ENCODE assay signal across 8 mouse cellular contexts in genomic region chr5:145205041-145205440, GRCm38 (mm10). TPM values are rescaled to one million over a fixed set of nuclear protein-coding genes. Genes with fewer than 3 reads are reported as not detected.
DNase-seq lines count a peak whose midpoint lies in the region; ATAC-seq and TF ChIP-seq lines count a peak whose summit lies in the region.

No protein-coding gene starts in this region.

- H3K4me3 ChIP-seq in kidney, embryonic 16.5 days (ENCODE audit: low read length): peak overlapping the region; percentile 81
- H3K4me3 ChIP-seq in embryonic facial prominence, embryonic 11.5 days (ENCODE audit: low read depth, low read length): peak overlapping the region; percentile 64
- H3K4me3 ChIP-seq in intestine, embryonic 16.5 days (ENCODE audit: low read length): peak overlapping the region; percentile 36
- H3K4me3 ChIP-seq in myocyte: peak overlapping the region; percentile 44

- no peaks in the 10 kb centered on the region for H3K27me3 ChIP-seq in kidney, embryonic 16.5 days (ENCODE audit: insufficient read depth, low read length)
- no peaks in the 10 kb centered on the region for H3K27me3 ChIP-seq in embryonic facial prominence, embryonic 11.5 days (ENCODE audit: control insufficient read depth, insufficient read depth, low read length)
- no peaks in the 10 kb centered on the region for H3K27me3 ChIP-seq in intestine, embryonic 16.5 days (replicated peaks; ENCODE audit: control insufficient read depth, insufficient read depth, low read length)
- no peaks in the 10 kb centered on the region for H3K27me3 ChIP-seq in myocyte (ENCODE audit: control insufficient read depth, insufficient read depth, insufficient read length)

- ATAC-seq in kidney, embryonic 16.5 days (ENCODE audit: low FRiP score, low TSS enrichment): no peak
- ATAC-seq in embryonic facial prominence, embryonic 11.5 days (replicated peaks; ENCODE audit: insufficient number of reproducible peaks, low FRiP score, low TSS enrichment, low read depth): no peak
- no peak for ATAC-seq in intestine, embryonic 16.5 days

- peaks cover 21% of the 10 kb centered on the region for H3K4me1 ChIP-seq in kidney, embryonic 16.5 days (ENCODE audit: insufficient read depth, low read length)
- peaks cover 3% of the 10 kb centered on the region; the same call in 1 of the 2 replicates for H3K4me1 ChIP-seq in embryonic facial prominence, embryonic 11.5 days (ENCODE audit: control insufficient read depth, insufficient read depth, low read length)
- peaks cover 20% of the 10 kb centered on the region for H3K4me1 ChIP-seq in intestine, embryonic 16.5 days (ENCODE audit: control insufficient read depth, insufficient read depth, low read length)

- peaks cover 16% of the 10 kb centered on the region for H3K36me3 ChIP-seq in kidney, embryonic 16.5 days (ENCODE audit: insufficient read depth, low read length)
- no peaks in the 10 kb centered on the region for H3K36me3 ChIP-seq in embryonic facial prominence, embryonic 11.5 days (replicated peaks; ENCODE audit: control insufficient read depth, insufficient read depth, low read depth, low read length)
- no peaks in the 10 kb centered on the region for H3K36me3 ChIP-seq in intestine, embryonic 16.5 days (ENCODE audit: control insufficient read depth, insufficient read depth, low read length)
- peaks cover 4% of the 10 kb centered on the region for H3K36me3 ChIP-seq in myocyte (ENCODE audit: control insufficient read depth, insufficient read depth)

- peak overlapping the region; percentile 53 for H3K9ac ChIP-seq in kidney, embryonic 16.5 days (replicated peaks; ENCODE audit: low read length)
- peak overlapping the region; percentile 32 for H3K9ac ChIP-seq in embryonic facial prominence, embryonic 11.5 days (replicated peaks; ENCODE audit: low read length)
- peak overlapping the region; percentile 57; the same call in 1 of the 2 replicates for H3K9ac ChIP-seq in intestine, embryonic 16.5 days (ENCODE audit: low read depth, low read length)

- H3ac ChIP-seq in myocyte (ENCODE audit: control insufficient read depth, insufficient read length): peak overlapping the region; percentile 34

- H3K27ac ChIP-seq in kidney, embryonic 16.5 days (ENCODE audit: low read length): no peak overlapping the region
- H3K27ac ChIP-seq in embryonic facial prominence, embryonic 11.5 days (replicated peaks; ENCODE audit: low read depth, low read length): no peak overlapping the region
- H3K27ac ChIP-seq in intestine, embryonic 16.5 days (ENCODE audit: low read length): no peak overlapping the region

- no peak for TF ChIP-seq POLR2A in myocyte (IDR thresholded peaks at IDR 0.05; ENCODE audit: insufficient read length, low read depth)

- WGBS in kidney, embryonic 16.5 days: 20% methylated on average over 9 of the region's 9 CpGs
- 21% methylated on average over 9 of the region's 9 CpGs for WGBS in embryonic facial prominence, embryonic 11.5 days
- WGBS in intestine, embryonic 16.5 days: 16% methylated on average over 9 of the region's 9 CpGs

- peaks cover 6% of the 10 kb centered on the region for H3K79me2 ChIP-seq in myocyte (ENCODE audit: control insufficient read depth, insufficient read depth)

- H3K4me2 ChIP-seq in kidney, embryonic 16.5 days (replicated peaks; ENCODE audit: low read depth, low read length): peak overlapping the region; percentile 72
- H3K4me2 ChIP-seq in embryonic facial prominence, embryonic 11.5 days (ENCODE audit: low read depth, low read length): peak overlapping the region; percentile 44
- H3K4me2 ChIP-seq in intestine, embryonic 16.5 days (ENCODE audit: low read depth, low read length): peak overlapping the region; percentile 67
- H3K4me2 ChIP-seq in myocyte (ENCODE audit: low read depth): peak overlapping the region; percentile 91

- H3K9me3 ChIP-seq in kidney, embryonic 16.5 days (ENCODE audit: low read length): no peaks in the 10 kb centered on the region
- H3K9me3 ChIP-seq in embryonic facial prominence, embryonic 11.5 days (replicated peaks; ENCODE audit: control insufficient read depth, low read length): no peaks in the 10 kb centered on the region
- H3K9me3 ChIP-seq in intestine, embryonic 16.5 days (ENCODE audit: control insufficient read depth, low read length): no peaks in the 10 kb centered on the region

- DNase-seq in kidney, adult 8-10 months: no peak
- DNase-seq in embryonic facial prominence, embryonic 11.5 days (ENCODE audit: low spot score): no peak
- DNase-seq in retina, embryonic 14.5 days (ENCODE audit: low spot score): no peak
- DNase-seq in cerebellum, adult 9-11 months: no peak
- no peak for DNase-seq in cerebellum, adult 18-20 months

TF ChIP-seq in myocyte, 11 proteins besides CTCF, POLR2A, EP300 and RAD21:
- TF ChIP-seq MAX (IDR thresholded peaks at IDR 0.05; ENCODE audit: low read depth) (no peak), SRF (IDR thresholded peaks at IDR 0.05; ENCODE audit: control insufficient read depth, insufficient read length, low read depth) (no peak), E2F4 (IDR thresholded peaks at IDR 0.05; ENCODE audit: insufficient read depth) (no peak), USF1 (IDR thresholded peaks at IDR 0.05; ENCODE audit: low read depth) (no peak), TCF3 (IDR thresholded peaks at IDR 0.05; ENCODE audit: insufficient read length, low read depth) (no peak), MYOD1 (IDR thresholded peaks at IDR 0.05; ENCODE audit: control insufficient read depth in 1 of 3, insufficient read length in 2 of 3, low read depth in 2 of 3) (no peak)
TF ChIP-seq in myocyte: peak in this region for 0.

RNA-seq across cellular contexts. Expression of gene Zkscan5, which starts 0.7 kb away (rescaled TPM):
- 16.2 and 17.2 TPM in 2 replicates for polyA plus RNA-seq in kidney, embryonic 16.5 days (2015; fragmentation: Nextera tagmentation; extraction: Ambion mirVana)
- 20.4 and 21.0 TPM in 2 replicates for polyA plus RNA-seq in embryonic facial prominence, embryonic 11.5 days (2014; fragmentation: Nextera tagmentation; extraction: Ambion mirVana)
- polyA plus RNA-seq in intestine, embryonic 16.5 days (2015; fragmentation: Nextera tagmentation; extraction: Ambion mirVana): 7.1 and 8.4 TPM in 2 replicates
- polyA plus RNA-seq in myocyte (2012; fragmentation: generic; extraction: Trizol): 5.9 TPM

RNA-seq across cellular contexts. Expression of gene Zkscan14, which starts 3.4 kb away (rescaled TPM):
- polyA plus RNA-seq in kidney, embryonic 16.5 days (2015; fragmentation: Nextera tagmentation; extraction: Ambion mirVana): 11.4 and 11.6 TPM in 2 replicates
- 8.5 and 10.2 TPM in 2 replicates for polyA plus RNA-seq in embryonic facial prominence, embryonic 11.5 days (2014; fragmentation: Nextera tagmentation; extraction: Ambion mirVana)
- polyA plus RNA-seq in intestine, embryonic 16.5 days (2015; fragmentation: Nextera tagmentation; extraction: Ambion mirVana): 8.2 and 8.4 TPM in 2 replicates
- polyA plus RNA-seq in myocyte (2012; fragmentation: generic; extraction: Trizol): 5.8 TPM

RNA-seq across cellular contexts. Expression of gene Atp5j2, which starts 13.2 kb away (rescaled TPM):
- polyA plus RNA-seq in kidney, embryonic 16.5 days (2015; fragmentation: Nextera tagmentation; extraction: Ambion mirVana): 679 and 701 TPM in 2 replicates
- polyA plus RNA-seq in embryonic facial prominence, embryonic 11.5 days (2014; fragmentation: Nextera tagmentation; extraction: Ambion mirVana): 493 and 500 TPM in 2 replicates
- polyA plus RNA-seq in intestine, embryonic 16.5 days (2015; fragmentation: Nextera tagmentation; extraction: Ambion mirVana): 956 and 964 TPM in 2 replicates
- 683 TPM for polyA plus RNA-seq in myocyte (2012; fragmentation: generic; extraction: Trizol)

RNA-seq across cellular contexts. Expression of gene Zfp655, which starts 26.5 kb away (rescaled TPM):
- 35.3 and 36.0 TPM in 2 replicates for polyA plus RNA-seq in kidney, embryonic 16.5 days (2015; fragmentation: Nextera tagmentation; extraction: Ambion mirVana)
- polyA plus RNA-seq in embryonic facial prominence, embryonic 11.5 days (2014; fragmentation: Nextera tagmentation; extraction: Ambion mirVana): 41.5 and 45.0 TPM in 2 replicates
- polyA plus RNA-seq in intestine, embryonic 16.5 days (2015; fragmentation: Nextera tagmentation; extraction: Ambion mirVana): 36.7 and 38.9 TPM in 2 replicates
- 11.5 TPM for polyA plus RNA-seq in myocyte (2012; fragmentation: generic; extraction: Trizol)

RNA-seq across cellular contexts. Expression of gene Cpsf4, which starts 38.0 kb away (rescaled TPM):
- 56.2 and 59.5 TPM in 2 replicates for polyA plus RNA-seq in kidney, embryonic 16.5 days (2015; fragmentation: Nextera tagmentation; extraction: Ambion mirVana)
- 31.8 and 32.1 TPM in 2 replicates for polyA plus RNA-seq in embryonic facial prominence, embryonic 11.5 days (2014; fragmentation: Nextera tagmentation; extraction: Ambion mirVana)
- polyA plus RNA-seq in intestine, embryonic 16.5 days (2015; fragmentation: Nextera tagmentation; extraction: Ambion mirVana): 38.9 and 41.1 TPM in 2 replicates
- polyA plus RNA-seq in myocyte (2012; fragmentation: generic; extraction: Trizol): 31.3 TPM
